Mouse (Mus musculus) hindbrain, postnatal 0 days (tissue): Measurements from ENCODE around the gene Nkx2-5. TPM values are rescaled to one million over a fixed set of nuclear protein-coding genes. Genes with fewer than 3 reads are reported as not detected.

Source experiments
- ATAC-seq: fragments of 200-750 bp; cut with Nextera tagmentation; 2 replicates; pipeline ENCODE4 v1.8.0; 2017; ENCODE audit warnings: mild to moderate bottlenecking, moderate TSS enrichment, moderate library complexity
- DNase-seq: peaks from one replicate; pipeline ENCODE4 v3.0.0-alpha.2; 2015; ENCODE audit warnings: low spot score
- H3K27ac ChIP-seq: fragments of 300-500 bp; sonication (generic); 2 replicates; pipeline ENCODE4 v1.5.1; 2014; ENCODE audit warnings: mild to moderate bottlenecking
- H3K27me3 ChIP-seq: fragments of 300-500 bp; sonication (generic); 2 replicates; pipeline ENCODE4 v1.6.1; 2014; ENCODE audit warnings: low read length, mixed read lengths; ENCODE audit not compliant: insufficient read depth
- H3K36me3 ChIP-seq: fragments of 300-500 bp; sonication (generic); 2 replicates; pipeline ENCODE4 v1.6.1; 2014; ENCODE audit warnings: low read length, mixed read lengths; ENCODE audit not compliant: insufficient read depth
- H3K4me1 ChIP-seq: fragments of 300-500 bp; sonication (generic); 2 replicates; pipeline ENCODE4 v1.6.1; 2014; ENCODE audit warnings: antibody characterized with exemption, low read length, mixed read lengths; ENCODE audit not compliant: insufficient read depth
- H3K4me2 ChIP-seq: fragments of 300-500 bp; sonication (generic); 2 replicates; pipeline ENCODE4 v1.6.1; 2014; ENCODE audit warnings: low read depth, mild to moderate bottlenecking, low read length, moderate library complexity, mixed read lengths
- H3K4me3 ChIP-seq: fragments of 300-500 bp; sonication (generic); 2 replicates; pipeline ENCODE4 v1.5.1; 2014; ENCODE audit warnings: low read length
- H3K9ac ChIP-seq: fragments of 300-500 bp; sonication (generic); replicated peaks from 2 replicates; pipeline ENCODE4 v1.6.1; 2014; ENCODE audit warnings: mild to moderate bottlenecking, low read length, moderate library complexity, mixed read lengths
- H3K9me3 ChIP-seq: fragments of 300-500 bp; sonication (generic); 2 replicates; pipeline ENCODE4 v1.6.1; 2016; ENCODE audit warnings: low read length, mixed read lengths
- CTCF ChIP-seq: IDR thresholded peaks from 2 replicates; pipeline ENCODE4 v1.5.1; 2016; ENCODE audit warnings: antibody characterized with exemption, control low read depth, low read depth
- WGBS: fragments of 180-500 bp; shearing (Covaris S2); extraction: QIAGEN DNeasy Blood & Tissue Kit; methylation state at CpG from one replicate; pipeline ENCODE4 v1.1.7; 2014; 5-methylcytosine and 5-hydroxymethylcytosine counted together
- polyA plus RNA-seq: library from polyadenylated mRNA; unstranded; fragments of >200 nt; fragmentation: Nextera tagmentation; extraction: Ambion mirVana; gene quantifications from 2 replicates; pipeline ENCODE4 v1.2.1, GENCODE M21; 2015
- total RNA-seq: library from RNA; depleted of rRNA; stranded (reverse); fragments of >200 nt; gene quantifications from 2 replicates; pipeline ENCODE4 v1.2.3, GENCODE M21; 2014; rRNA removed

The Nkx2-5 gene
- total and polyA plus RNA-seq, 2 experiments from 2014 or later = not detected

GRCm38 (mm10) chr17:26790269-26791214, 54.3 kb downstream of the Nkx2-5 start:
- no peak overlapping the region for H3K9ac ChIP-seq
- H3K4me2 ChIP-seq = no peak overlapping the region
- DNase-seq (no peak), ATAC-seq (no peak)
- H3K27ac ChIP-seq = no peak overlapping the region
- no peak overlapping the region for H3K4me3 ChIP-seq
- H3K36me3 ChIP-seq = peaks cover 60% of the 10 kb centered on the region
- TF ChIP-seq CTCF = no peak
- H3K27me3 ChIP-seq = no peaks in the 10 kb centered on the region
- no peaks in the 10 kb centered on the region for H3K9me3 ChIP-seq
- H3K4me1 ChIP-seq = no peaks in the 10 kb centered on the region
- WGBS = 90% methylated on average over 11 of the region's 11 CpGs

GRCm38 (mm10) chr17:26789460-26790268, 55.1 kb downstream of the Nkx2-5 start:
- H3K27me3 ChIP-seq = no peaks in the 10 kb centered on the region
- 93% methylated on average over 8 of the region's 8 CpGs for whole genome bisulfite sequencing
- DNase-seq (no peak), ATAC-seq (no peak)
- H3K4me2 ChIP-seq = no peak overlapping the region
- H3K4me1 ChIP-seq = no peaks in the 10 kb centered on the region
- no peak overlapping the region for H3K27ac ChIP-seq
- H3K9ac ChIP-seq = no peak overlapping the region
- TF ChIP-seq CTCF = no peak
- no peak overlapping the region for H3K4me3 ChIP-seq
- peaks cover 66% of the 10 kb centered on the region for H3K36me3 ChIP-seq
- H3K9me3 ChIP-seq = no peaks in the 10 kb centered on the region

- no peak overlapping the region for H3K4me3 ChIP-seq
- H3K4me2 ChIP-seq = no peak overlapping the region
- no peaks in the 10 kb centered on the region for H3K9me3 ChIP-seq
- no peak for TF ChIP-seq CTCF
- no peaks in the 10 kb centered on the region for H3K4me1 ChIP-seq
- ATAC-seq = no peak
- 93% methylated on average over 8 of the region's 8 CpGs for WGBS
- H3K27ac ChIP-seq = no peak overlapping the region
- peaks cover 73% of the 10 kb centered on the region for H3K36me3 ChIP-seq
- no peaks in the 10 kb centered on the region for H3K27me3 ChIP-seq
- DNase-seq = no peak
- H3K9ac ChIP-seq = no peak overlapping the region
Measured at GRCm38 (mm10) chr17:26788986-26789385, 55.8 kb downstream of the Nkx2-5 start.

Other genes with a start within 250 kb of the Nkx2-5 start
- gene Atp6v0e, start 181.8 kb downstream of the Nkx2-5 start, total RNA-seq = 98.2 and 124 TPM in 2 replicates
- 121 and 133 TPM in 2 replicates for gene Atp6v0e, start 181.8 kb downstream of the Nkx2-5 start, polyA plus RNA-seq
- 17.7 and 23.5 TPM in 2 replicates for gene Crebrf, start 129.4 kb downstream of the Nkx2-5 start, total RNA-seq
- 11.7 and 13.4 TPM in 2 replicates for gene Crebrf, start 129.4 kb downstream of the Nkx2-5 start, polyA plus RNA-seq
- gene Bnip1, start 63.9 kb downstream of the Nkx2-5 start, total RNA-seq = 38.6 and 42.1 TPM in 2 replicates
- gene Bnip1, start 63.9 kb downstream of the Nkx2-5 start, polyA plus RNA-seq = 45.2 and 48.1 TPM in 2 replicates
- 1.6 and 4.7 TPM in 2 replicates for gene Kifc5b, start 72.1 kb upstream of the Nkx2-5 start, total RNA-seq
- gene Kifc5b, start 72.1 kb upstream of the Nkx2-5 start, polyA plus RNA-seq = 3.2 TPM in 2 replicates
- 45.7 and 49.5 TPM in 2 replicates for gene Phf1, start 88.0 kb upstream of the Nkx2-5 start, total RNA-seq
- 30.0 and 30.8 TPM in 2 replicates for gene Phf1, start 88.0 kb upstream of the Nkx2-5 start, polyA plus RNA-seq
- gene Cuta, start 94.6 kb upstream of the Nkx2-5 start, total RNA-seq = 59.0 and 63.8 TPM in 2 replicates
- gene Cuta, start 94.6 kb upstream of the Nkx2-5 start, polyA plus RNA-seq = 149 and 152 TPM in 2 replicates
- gene Syngap1, start 96.2 kb upstream of the Nkx2-5 start, total RNA-seq = 53.4 and 74.2 TPM in 2 replicates
- gene Syngap1, start 96.2 kb upstream of the Nkx2-5 start, polyA plus RNA-seq = 4.4 and 5.3 TPM in 2 replicates
- 21.4 and 22.7 TPM in 2 replicates for gene Zbtb9, start 128.2 kb upstream of the Nkx2-5 start, total RNA-seq
- gene Zbtb9, start 128.2 kb upstream of the Nkx2-5 start, polyA plus RNA-seq = 6.6 and 7.8 TPM in 2 replicates
- gene Bak1, start 184.0 kb upstream of the Nkx2-5 start, total RNA-seq = 62.9 and 70.8 TPM in 2 replicates
- 4.0 and 4.2 TPM in 2 replicates for gene Bak1, start 184.0 kb upstream of the Nkx2-5 start, polyA plus RNA-seq
- 2.3 and 4.0 TPM in 2 replicates for gene Itpr3, start 212.3 kb upstream of the Nkx2-5 start, total RNA-seq
- 0.58 TPM in 2 replicates for gene Itpr3, start 212.3 kb upstream of the Nkx2-5 start, polyA plus RNA-seq